27 mouse cellular contexts compared by ENCODE assay signal in the genomic region with DNA sequence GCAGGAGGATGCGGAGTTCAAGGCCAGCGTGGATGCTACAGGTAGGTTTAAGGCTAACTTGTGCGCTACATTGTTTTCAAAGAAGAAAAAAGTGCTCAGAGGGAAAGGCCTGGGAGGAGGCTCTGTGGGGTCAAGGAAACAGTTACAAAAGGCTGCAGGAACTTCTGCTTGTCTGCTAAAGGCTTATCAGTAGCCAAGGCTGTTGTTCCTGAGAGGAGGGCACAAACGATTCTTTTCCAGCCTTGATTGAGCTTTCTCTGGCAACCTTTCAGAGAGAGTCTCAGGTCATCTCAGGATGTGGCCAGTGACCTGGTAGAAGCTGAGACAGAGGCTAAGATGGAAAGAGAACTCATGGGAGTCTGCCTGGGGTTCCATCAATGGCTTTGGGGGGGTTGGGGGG. TPM values are rescaled to one million over a fixed set of nuclear protein-coding genes. Genes with fewer than 3 reads are reported as not detected.
"Had no signal": no experiment of that assay in that cellular context is flagged by ENCODE, and none has a peak within 500 bp of the region (broad histone marks: within the 10 kb centered on the region; RNA-seq: fewer than 3 reads in every experiment).

No protein-coding gene starts in this region.

- H3K36me3 ChIP-seq: heart, embryonic 10.5 days; heart, embryonic 12.5 days; hindbrain, embryonic 10.5 days; hindbrain, embryonic 12.5 days; intestine, embryonic 15.5 days; limb, embryonic 13.5 days; limb, embryonic 15.5 days; liver, embryonic 13.5 days had no signal

- H3K27me3 ChIP-seq: hindbrain, embryonic 12.5 days; intestine, embryonic 15.5 days; limb, embryonic 13.5 days; limb, embryonic 15.5 days; liver, embryonic 13.5 days had no signal

- H3K4me2 ChIP-seq: heart, embryonic 12.5 days; hindbrain, embryonic 12.5 days; hindbrain, embryonic 14.5 days; intestine, embryonic 15.5 days; limb, embryonic 13.5 days; limb, embryonic 15.5 days; liver, embryonic 13.5 days had no signal

- H3K4me1 ChIP-seq: heart, embryonic 12.5 days; hindbrain, embryonic 10.5 days; intestine, embryonic 15.5 days; limb, embryonic 13.5 days; limb, embryonic 15.5 days had no signal

- H3K4me3 ChIP-seq: gastrocnemius, adult 2 months; heart, embryonic 10.5 days; heart, embryonic 12.5 days; hindbrain, embryonic 10.5 days; hindbrain, embryonic 12.5 days; intestine, embryonic 15.5 days; layer of hippocampus, adult 2 months; left cerebral cortex, adult 2 months; limb, embryonic 13.5 days; limb, embryonic 15.5 days; liver, embryonic 13.5 days had no signal

- DNase-seq: gastrocnemius, adult 2 months; gastrocnemius, postnatal 10 days; gastrocnemius, postnatal 25 days; heart, adult 18-20 months; heart, postnatal 10 days; heart, postnatal 4 days; kidney, adult 18-20 months; kidney, adult 8-10 months; kidney, postnatal 10 days; kidney, postnatal 25 days; kidney, postnatal 4 days; left cerebral cortex, postnatal 4 days; liver, embryonic 13.5 days had no signal

- ATAC-seq: hindbrain, embryonic 16.5 days; inflammation-experienced regulatory T-cells, adult 6 months; intestine, embryonic 15.5 days; intestine, postnatal 0 days had no signal

- H3K9ac ChIP-seq: heart, embryonic 12.5 days; hindbrain, embryonic 12.5 days; hindbrain, embryonic 14.5 days; intestine, embryonic 15.5 days; limb, embryonic 13.5 days; limb, embryonic 15.5 days; liver, embryonic 13.5 days had no signal

- H3K27ac ChIP-seq: gastrocnemius, adult 2 months; heart, embryonic 10.5 days; hindbrain, embryonic 10.5 days; hindbrain, embryonic 12.5 days; hindbrain, embryonic 14.5 days; intestine, embryonic 15.5 days; layer of hippocampus, adult 2 months; left cerebral cortex, adult 2 months; limb, embryonic 13.5 days; limb, embryonic 15.5 days had no signal

- H3K9me3 ChIP-seq: heart, embryonic 10.5 days; heart, embryonic 12.5 days; hindbrain, embryonic 10.5 days; hindbrain, embryonic 12.5 days; intestine, embryonic 15.5 days; limb, embryonic 13.5 days; limb, embryonic 15.5 days; liver, embryonic 13.5 days had no signal

RNA-seq across cellular contexts. Expression of gene Mmd2, which starts 7.0 kb away (rescaled TPM):
- total RNA-seq: gastrocnemius, adult 2 months; gastrocnemius, postnatal 25 days; granulocyte monocyte progenitor cell, adult 5-6 weeks had no signal
- polyA plus RNA-seq: inflammation-experienced regulatory T-cells, adult 6 months had no signal
